ENCODE assay signal across 8 mouse cellular contexts in the genomic region with DNA sequence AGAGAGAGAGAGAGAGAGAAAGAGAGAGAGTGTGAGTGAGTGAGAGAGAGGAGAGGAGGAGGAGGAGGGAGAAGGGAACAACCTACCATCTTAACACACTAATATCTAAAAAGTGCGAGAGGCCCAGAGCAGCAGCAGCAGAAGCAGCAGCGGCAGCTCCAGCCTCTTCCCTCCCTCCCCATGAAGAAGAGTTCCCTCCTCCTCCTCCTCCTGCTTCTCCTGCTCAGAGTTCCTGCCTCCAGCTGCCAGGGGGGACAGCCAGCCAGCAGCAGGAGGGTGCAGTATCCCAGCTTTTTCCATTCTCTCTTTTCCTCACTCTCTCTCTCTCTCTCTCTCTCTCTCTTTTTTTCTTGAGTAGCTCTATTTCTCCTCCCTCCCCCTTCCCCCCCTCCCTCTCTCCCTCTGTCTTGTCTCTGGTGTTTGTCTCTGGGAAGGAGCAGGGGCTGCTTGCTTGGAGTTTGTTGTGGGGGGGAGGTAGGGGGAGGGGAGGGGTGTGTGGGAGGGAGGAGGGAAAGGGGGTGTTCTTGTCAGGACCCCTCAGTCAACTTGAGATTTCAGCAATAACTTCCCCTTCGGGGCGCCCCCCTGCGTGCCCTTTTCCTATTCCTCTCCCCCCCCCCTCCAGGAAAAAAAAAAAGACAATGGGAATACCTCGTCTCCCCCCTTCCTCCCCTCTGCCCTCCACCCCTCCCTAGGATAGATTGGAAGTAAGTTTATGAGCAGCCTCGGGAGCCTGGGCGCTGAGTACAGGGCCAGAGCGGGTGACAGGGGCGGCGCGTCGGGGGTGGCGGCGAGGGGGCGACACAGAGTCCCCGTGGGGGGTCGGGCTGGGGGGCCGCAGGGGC.
A peak's percentile ranks its signal among the peaks of the same experiment; 100 is the strongest.
DNase-seq lines count a peak whose midpoint lies in the region; ATAC-seq and TF ChIP-seq lines count a peak whose summit lies in the region.

No protein-coding gene starts in this region.

- H3K9ac ChIP-seq in ES-Bruce4 (ENCODE audit: low read depth, poor library complexity, severe bottlenecking) = peak overlapping the region; percentile 80
- peak overlapping the region; percentile 87 for H3K9ac ChIP-seq in forebrain, embryonic 15.5 days (replicated peaks)
- H3K9ac ChIP-seq in lung, embryonic 15.5 days = peak overlapping the region; percentile 92

- H3K4me1 ChIP-seq in ES-Bruce4 (ENCODE audit: control insufficient read depth, insufficient read depth, low read length) = no peaks in the 10 kb centered on the region
- H3K4me1 ChIP-seq in forebrain, embryonic 15.5 days = peaks cover 43% of the 10 kb centered on the region
- H3K4me1 ChIP-seq in lung, embryonic 15.5 days = peaks cover 22% of the 10 kb centered on the region

- DNase-seq in cerebellum, adult 11 months = peak; percentile 54
- DNase-seq in heart, postnatal 25 days (ENCODE audit: low spot score) = peak; percentile 30
- DNase-seq in layer of hippocampus, adult 9-11 months = peak; percentile 64
- peak; percentile 29 for DNase-seq in ovary, postnatal 14 days (ENCODE audit: low spot score)
- peak; percentile 64 for DNase-seq in thymus, postnatal 25 days

- peak; percentile 38 for ATAC-seq in forebrain, embryonic 15.5 days (replicated peaks)
- ATAC-seq in lung, embryonic 15.5 days (ENCODE audit: borderline replicate concordance, extremely low read depth, low FRiP score, low TSS enrichment) = peak; percentile 64

- intact Hi-C loops in heart, postnatal 25 days (cut with DNase I) = loop anchor here (2.0 to 10.0 kb wide), 4 partner anchors 127 to 239 kb away; no protein-coding TSS in a partner anchor

- no peaks in the 10 kb centered on the region for H3K27me3 ChIP-seq in ES-Bruce4 (ENCODE audit: control insufficient read depth, insufficient read depth, low read length, poor library complexity, severe bottlenecking)
- no peaks in the 10 kb centered on the region for H3K27me3 ChIP-seq in forebrain, embryonic 15.5 days
- no peaks in the 10 kb centered on the region for H3K27me3 ChIP-seq in lung, embryonic 15.5 days

- under 1% methylated on average over 19 of the region's 19 CpGs for WGBS in forebrain, embryonic 15.5 days
- 2% methylated on average over 17 of the region's 19 CpGs for WGBS in lung, embryonic 15.5 days

- TF ChIP-seq EP300 in ES-Bruce4 (IDR thresholded peaks at IDR 0.05; ENCODE audit: insufficient read depth, low read depth, low read length) = no peak

- peak overlapping the region; percentile 86 for H3K27ac ChIP-seq in ES-Bruce4 (ENCODE audit: insufficient read depth, low read length)
- H3K27ac ChIP-seq in forebrain, embryonic 15.5 days (replicated peaks) = peak overlapping the region; percentile 100
- H3K27ac ChIP-seq in lung, embryonic 15.5 days = peak overlapping the region; percentile 100

- TF ChIP-seq POLR2A in ES-Bruce4 (IDR thresholded peaks at IDR 0.05; ENCODE audit: insufficient read depth, low read length) = no peak

- peak overlapping the region; percentile 96 for H3K4me2 ChIP-seq in forebrain, embryonic 15.5 days (replicated peaks)
- peak overlapping the region; percentile 89 for H3K4me2 ChIP-seq in lung, embryonic 15.5 days

- H3K36me3 ChIP-seq in ES-Bruce4 (ENCODE audit: control insufficient read depth, insufficient read depth, low read length, poor library complexity, severe bottlenecking) = no peaks in the 10 kb centered on the region
- H3K36me3 ChIP-seq in forebrain, embryonic 15.5 days = no peaks in the 10 kb centered on the region
- no peaks in the 10 kb centered on the region for H3K36me3 ChIP-seq in lung, embryonic 15.5 days

- no peak for TF ChIP-seq CTCF in ES-Bruce4 (IDR thresholded peaks at IDR 0.05; ENCODE audit: low read depth, low read length)

- H3K4me3 ChIP-seq in ES-Bruce4 (ENCODE audit: low read depth, low read length) = peak overlapping the region; percentile 91
- peak overlapping the region; percentile 94 for H3K4me3 ChIP-seq in forebrain, embryonic 15.5 days
- H3K4me3 ChIP-seq in lung, embryonic 15.5 days = peak overlapping the region; percentile 92

- H3K9me3 ChIP-seq in ES-Bruce4 (replicated peaks; ENCODE audit: control insufficient read depth, insufficient read depth, low read length, poor library complexity, severe bottlenecking) = no peaks in the 10 kb centered on the region
- H3K9me3 ChIP-seq in forebrain, embryonic 15.5 days = no peaks in the 10 kb centered on the region
- H3K9me3 ChIP-seq in lung, embryonic 15.5 days = no peaks in the 10 kb centered on the region

Comparison
In these comparisons a context has a peak if more than half of its experiments do, and no peak if none do; other contexts are left out.
1. Peak in every context shown above with its lines: DNase-seq, ATAC-seq, H3K4me3 ChIP-seq and H3K27ac ChIP-seq.